Mouse (Mus musculus): ENCODE data around the gene Nr4a1. TPM values are rescaled to one million over a fixed set of nuclear protein-coding genes. Genes with fewer than 3 reads are reported as not detected.
A peak's percentile ranks its signal among the peaks of the same experiment; 100 is the strongest.

Nr4a1 gene
- polyA plus RNA-seq, 1 experiment from 2014 or later = 2.6 TPM

DNA sequence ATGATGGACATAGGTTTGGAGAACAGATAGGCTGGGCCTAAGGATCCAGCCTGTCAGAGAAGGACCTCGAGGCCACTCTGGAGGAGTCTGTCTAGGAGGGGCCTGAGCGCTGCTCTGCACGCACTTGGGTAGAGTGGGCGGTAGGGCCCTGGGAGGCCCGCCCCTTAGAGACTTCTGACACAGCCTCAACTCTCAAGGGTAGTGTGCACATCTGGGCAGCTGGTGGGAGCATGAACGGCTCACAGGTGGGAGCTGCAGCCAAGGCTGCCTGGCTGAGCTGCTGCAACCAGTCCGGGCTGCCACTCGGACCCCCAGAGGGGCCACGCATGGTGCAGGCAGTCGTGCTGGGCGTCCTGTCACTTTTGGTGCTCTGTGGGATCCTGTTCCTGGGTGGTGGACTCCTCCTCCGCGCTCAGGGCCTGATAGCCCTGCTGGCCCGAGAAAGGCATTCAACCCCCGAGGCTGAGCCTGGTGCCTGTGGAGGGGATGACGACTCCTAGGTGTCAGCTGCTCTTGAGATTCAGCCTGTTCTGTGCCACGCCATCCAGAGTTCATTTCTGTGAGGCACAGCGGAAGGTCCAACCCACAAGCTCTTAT lies 39.1 kb downstream of the Nr4a1 start, which contains the start of gene 6030408B16Rik:
6030408B16Rik (plus strand) TSS at position 188 of the 597 bp plus-strand sequence.
- H3K27me3 ChIP-seq (ENCODE audit: control insufficient read depth, insufficient read depth, low read length) = no peaks in the 10 kb centered on the region
- H3K4me1 ChIP-seq (replicated peaks; ENCODE audit: control insufficient read depth, insufficient read depth, low read length) = no peaks in the 10 kb centered on the region
- DNase-seq (ENCODE audit: low spot score) = no peak
- H3K9ac ChIP-seq (ENCODE audit: low read length) = no peak within 1 kb of the TSS
- H3K36me3 ChIP-seq (ENCODE audit: control insufficient read depth, insufficient read depth, low read length) = no peaks in the 10 kb centered on the region
- no peak for ATAC-seq (replicated peaks; ENCODE audit: low FRiP score)
- no peak within 1 kb of the TSS for H3K27ac ChIP-seq (ENCODE audit: low read depth, low read length)
- no peak within 1 kb of the TSS for H3K4me2 ChIP-seq (ENCODE audit: low read depth, low read length, severe bottlenecking)
- 63% methylated on average over 18 of the region's 18 CpGs for WGBS
- H3K4me3 ChIP-seq (ENCODE audit: low read depth, low read length) = no peak within 1 kb of the TSS
- no peaks in the 10 kb centered on the region for H3K9me3 ChIP-seq (ENCODE audit: control insufficient read depth, low read length)

DNA sequence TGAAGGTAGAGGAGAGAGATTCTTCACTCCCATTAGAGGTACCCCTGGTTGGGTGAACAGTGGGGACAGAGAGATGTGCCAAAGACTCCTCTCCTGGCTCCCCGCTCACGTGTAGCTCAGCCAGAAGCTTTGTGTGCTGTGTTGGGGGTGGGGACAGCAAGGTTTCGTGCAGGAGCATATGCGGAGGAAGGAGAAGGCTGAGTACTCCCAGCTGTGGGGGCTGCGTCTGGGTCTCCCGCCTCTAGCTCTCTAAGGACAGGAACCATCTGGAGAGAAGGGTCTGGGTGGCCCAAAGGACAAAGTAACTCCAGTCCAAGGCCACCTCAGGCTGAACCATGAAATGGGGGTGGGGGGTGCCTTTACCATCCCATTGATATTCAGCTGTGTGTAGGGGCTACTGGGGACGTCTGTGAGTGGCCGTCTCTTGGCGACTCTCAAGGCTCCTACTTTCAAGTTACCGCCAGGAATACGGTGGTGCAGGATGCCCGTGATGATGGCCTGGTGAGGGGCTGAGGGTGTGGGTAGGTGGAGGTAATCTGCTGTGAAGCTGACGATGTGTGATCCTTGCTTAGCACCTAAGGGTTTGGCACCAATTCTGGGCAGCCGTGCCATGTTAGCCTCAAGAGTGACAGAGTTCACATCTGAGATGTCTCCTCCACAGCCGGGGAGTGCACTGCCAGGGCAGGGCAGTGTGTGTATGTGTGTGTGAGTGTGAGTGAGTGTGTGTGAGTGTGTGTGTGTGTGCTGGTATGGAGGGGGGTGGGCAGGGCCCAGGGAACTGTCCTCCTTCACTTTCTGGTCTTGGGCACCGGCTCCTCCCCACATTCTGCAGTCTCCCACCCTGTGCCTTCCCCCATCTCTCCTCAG lies 40.2 kb downstream of the Nr4a1 start:
- H3K4me1 ChIP-seq (replicated peaks; ENCODE audit: control insufficient read depth, insufficient read depth, low read length) = no peaks in the 10 kb centered on the region
- WGBS = 70% methylated on average over 16 of the region's 16 CpGs
- H3K4me3 ChIP-seq (ENCODE audit: low read depth, low read length) = no peak overlapping the region
- ATAC-seq (replicated peaks; ENCODE audit: low FRiP score) (no peak), DNase-seq (ENCODE audit: low spot score) (no peak)
- no peaks in the 10 kb centered on the region for H3K36me3 ChIP-seq (ENCODE audit: control insufficient read depth, insufficient read depth, low read length)
- H3K9ac ChIP-seq (ENCODE audit: low read length) = no peak overlapping the region
- no peaks in the 10 kb centered on the region for H3K27me3 ChIP-seq (ENCODE audit: control insufficient read depth, insufficient read depth, low read length)
- no peak overlapping the region for H3K27ac ChIP-seq (ENCODE audit: low read depth, low read length)
- H3K9me3 ChIP-seq (ENCODE audit: control insufficient read depth, low read length) = no peaks in the 10 kb centered on the region
- no peak overlapping the region for H3K4me2 ChIP-seq (ENCODE audit: low read depth, low read length, severe bottlenecking)

DNA sequence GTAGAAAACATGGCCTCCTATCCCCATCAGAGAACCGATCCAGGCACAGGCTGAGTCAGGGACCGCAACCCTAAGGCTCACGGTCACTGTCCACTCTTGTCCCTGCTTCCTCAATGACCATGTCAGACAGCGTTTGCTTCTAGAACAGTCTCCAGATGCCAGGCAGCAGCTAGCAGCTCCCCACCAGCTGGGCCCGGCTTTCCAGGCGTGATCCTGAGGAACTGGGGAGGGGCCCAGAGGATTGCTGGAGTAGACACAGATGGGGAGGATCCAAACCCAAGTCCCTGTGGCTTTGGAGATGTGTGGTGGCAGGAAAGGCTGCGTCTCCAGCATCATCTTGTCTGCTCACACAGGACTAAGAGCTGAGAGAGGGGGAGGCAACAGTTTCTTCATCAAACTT lies 41.0 kb downstream of the Nr4a1 start:
- WGBS = 79% methylated on average over 7 of the region's 7 CpGs
- H3K4me2 ChIP-seq (ENCODE audit: low read depth, low read length, severe bottlenecking) = no peak overlapping the region
- no peaks in the 10 kb centered on the region for H3K9me3 ChIP-seq (ENCODE audit: control insufficient read depth, low read length)
- no peak overlapping the region for H3K4me3 ChIP-seq (ENCODE audit: low read depth, low read length)
- no peaks in the 10 kb centered on the region for H3K36me3 ChIP-seq (ENCODE audit: control insufficient read depth, insufficient read depth, low read length)
- no peaks in the 10 kb centered on the region for H3K27me3 ChIP-seq (ENCODE audit: control insufficient read depth, insufficient read depth, low read length)
- H3K9ac ChIP-seq (ENCODE audit: low read length) = no peak overlapping the region
- H3K27ac ChIP-seq (ENCODE audit: low read depth, low read length) = no peak overlapping the region
- no peak for DNase-seq (ENCODE audit: low spot score)
- ATAC-seq (replicated peaks; ENCODE audit: low FRiP score) = no peak
- no peaks in the 10 kb centered on the region for H3K4me1 ChIP-seq (replicated peaks; ENCODE audit: control insufficient read depth, insufficient read depth, low read length)

DNA sequence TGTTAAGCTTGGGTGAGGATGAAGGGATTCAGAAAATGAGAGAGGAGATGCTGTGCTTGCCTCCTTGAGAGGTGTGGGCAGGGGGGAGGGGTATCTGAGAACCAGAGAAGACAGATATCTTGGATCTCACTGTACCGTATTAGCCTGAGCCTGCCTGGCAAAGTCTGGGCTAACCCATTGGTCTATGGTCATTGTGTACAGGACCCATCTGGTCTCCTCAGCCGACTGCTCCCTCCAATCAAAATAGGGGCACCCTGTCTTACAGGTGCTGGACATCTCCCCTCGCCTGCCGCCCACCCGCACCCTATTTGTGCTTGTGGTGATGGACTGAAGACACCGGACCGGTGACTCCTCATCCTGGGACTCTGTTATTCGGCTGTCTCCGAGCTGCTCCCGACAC lies 41.5 kb downstream of the Nr4a1 start:
- 91% methylated on average over 10 of the region's 10 CpGs for WGBS
- H3K9ac ChIP-seq (ENCODE audit: low read length) = no peak overlapping the region
- ATAC-seq (replicated peaks; ENCODE audit: low FRiP score) = no peak

DNA sequence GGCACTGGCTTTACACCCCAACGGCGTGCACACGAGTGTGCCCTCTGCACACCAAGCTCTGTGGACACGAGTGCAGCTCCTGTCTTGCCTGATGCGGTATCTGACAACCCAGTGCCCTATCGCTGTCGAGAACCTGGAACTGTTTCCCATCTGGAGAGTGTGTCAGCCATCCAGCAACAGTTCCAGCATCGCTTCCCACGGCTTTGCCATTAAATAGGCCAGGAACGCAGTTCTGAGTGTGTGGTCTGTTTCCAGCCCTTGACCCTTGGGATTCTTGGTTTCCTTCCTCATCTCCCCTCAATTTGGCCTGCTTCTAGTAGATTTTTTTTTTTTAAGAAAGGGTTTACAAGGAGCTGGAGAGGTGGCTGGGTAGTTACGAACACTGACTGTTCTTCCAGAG lies 42.0 kb downstream of the Nr4a1 start:
- no peak overlapping the region for H3K4me3 ChIP-seq (ENCODE audit: low read depth, low read length)
- H3K36me3 ChIP-seq (ENCODE audit: control insufficient read depth, insufficient read depth, low read length) = no peaks in the 10 kb centered on the region
- no peak overlapping the region for H3K4me2 ChIP-seq (ENCODE audit: low read depth, low read length, severe bottlenecking)
- WGBS = 94% methylated on average over 11 of the region's 11 CpGs
- no peaks in the 10 kb centered on the region for H3K27me3 ChIP-seq (ENCODE audit: control insufficient read depth, insufficient read depth, low read length)
- DNase-seq (ENCODE audit: low spot score) (no peak), ATAC-seq (replicated peaks; ENCODE audit: low FRiP score) (no peak)
- no peak overlapping the region for H3K27ac ChIP-seq (ENCODE audit: low read depth, low read length)
- no peak overlapping the region for H3K9ac ChIP-seq (ENCODE audit: low read length)
- no peaks in the 10 kb centered on the region for H3K4me1 ChIP-seq (replicated peaks; ENCODE audit: control insufficient read depth, insufficient read depth, low read length)
- H3K9me3 ChIP-seq (ENCODE audit: control insufficient read depth, low read length) = no peaks in the 10 kb centered on the region

More for the DNA sequence above, 41.5 kb downstream of the Nr4a1 start:
- Histone ChIP-seq H3K27me3 (ENCODE audit: control insufficient read depth, insufficient read depth, low read length) (no peaks in the 10 kb centered on the region), H3K36me3 (ENCODE audit: control insufficient read depth, insufficient read depth, low read length) (no peaks in the 10 kb centered on the region), H3K4me2 (ENCODE audit: low read depth, low read length, severe bottlenecking) (no peak overlapping the region), H3K9me3 (ENCODE audit: control insufficient read depth, low read length) (no peaks in the 10 kb centered on the region), H3K4me1 (replicated peaks; ENCODE audit: control insufficient read depth, insufficient read depth, low read length) (no peaks in the 10 kb centered on the region), H3K4me3 (ENCODE audit: low read depth, low read length) (no peak overlapping the region), H3K27ac (ENCODE audit: low read depth, low read length) (no peak overlapping the region)
- no peak for DNase-seq (ENCODE audit: low spot score)

DNA sequence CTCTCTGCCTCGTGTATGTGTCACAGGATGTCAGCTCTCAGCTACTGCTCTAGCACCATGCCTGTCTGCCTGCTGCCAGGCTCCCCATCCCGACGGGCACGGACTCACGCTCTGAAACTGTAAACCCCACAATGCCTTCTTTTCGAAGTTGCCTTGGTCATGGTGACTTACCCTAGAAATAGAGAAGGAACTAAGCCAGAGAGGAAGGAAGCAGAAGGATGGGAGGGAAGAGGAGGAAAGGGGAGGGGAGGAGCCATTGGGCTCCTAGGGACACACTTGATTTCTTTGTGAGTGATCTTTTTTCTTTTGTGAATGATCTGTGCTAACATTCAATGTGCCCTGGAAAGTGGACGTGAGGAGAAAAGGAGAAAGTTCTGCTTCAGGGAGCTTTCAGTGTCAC lies 43.9 kb downstream of the Nr4a1 start:
- no peaks in the 10 kb centered on the region for H3K4me1 ChIP-seq (replicated peaks; ENCODE audit: control insufficient read depth, insufficient read depth, low read length)
- DNase-seq (ENCODE audit: low spot score) (no peak), ATAC-seq (replicated peaks; ENCODE audit: low FRiP score) (no peak)
- H3K36me3 ChIP-seq (ENCODE audit: control insufficient read depth, insufficient read depth, low read length) = no peaks in the 10 kb centered on the region
- no peak overlapping the region for H3K4me3 ChIP-seq (ENCODE audit: low read depth, low read length)
- H3K27ac ChIP-seq (ENCODE audit: low read depth, low read length) = no peak overlapping the region
- H3K9ac ChIP-seq (ENCODE audit: low read length) = no peak overlapping the region
- no peaks in the 10 kb centered on the region for H3K27me3 ChIP-seq (ENCODE audit: control insufficient read depth, insufficient read depth, low read length)
- H3K9me3 ChIP-seq (ENCODE audit: control insufficient read depth, low read length) = no peaks in the 10 kb centered on the region
- no peak overlapping the region for H3K4me2 ChIP-seq (ENCODE audit: low read depth, low read length, severe bottlenecking)
- WGBS = 39% methylated on average over 7 of the region's 7 CpGs

DNA sequence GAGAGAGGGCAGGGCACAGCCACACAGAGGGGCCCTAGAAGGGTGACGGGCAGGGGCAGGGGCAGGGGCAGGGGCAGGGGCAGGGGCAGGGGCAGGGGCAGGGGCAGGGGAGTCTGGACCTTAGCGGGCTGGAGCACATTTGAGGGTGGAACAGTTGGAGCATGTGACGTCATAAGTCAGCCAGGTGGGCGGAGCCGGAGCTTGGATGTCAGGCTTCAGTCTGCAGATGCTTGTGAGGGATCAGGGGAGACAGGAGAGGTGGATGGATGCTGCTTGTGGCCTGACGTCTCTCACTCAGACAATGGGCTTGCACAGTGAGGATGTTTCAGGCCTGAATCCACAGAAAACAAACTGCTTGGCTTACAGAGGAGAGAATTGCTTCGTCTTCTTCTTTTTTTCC lies 44.5 kb downstream of the Nr4a1 start:
- Histone ChIP-seq H3K27me3 (ENCODE audit: control insufficient read depth, insufficient read depth, low read length) (no peaks in the 10 kb centered on the region), H3K9ac (ENCODE audit: low read length) (no peak overlapping the region), H3K4me3 (ENCODE audit: low read depth, low read length) (no peak overlapping the region), H3K4me2 (ENCODE audit: low read depth, low read length, severe bottlenecking) (0 out of 2 replicates have a peak overlapping the region, but pooled peaks have one; percentile 20), H3K4me1 (replicated peaks; ENCODE audit: control insufficient read depth, insufficient read depth, low read length) (no peaks in the 10 kb centered on the region), H3K36me3 (ENCODE audit: control insufficient read depth, insufficient read depth, low read length) (no peaks in the 10 kb centered on the region), H3K9me3 (ENCODE audit: control insufficient read depth, low read length) (no peaks in the 10 kb centered on the region), H3K27ac (ENCODE audit: low read depth, low read length) (no peak overlapping the region)
- no peak for ATAC-seq (replicated peaks; ENCODE audit: low FRiP score)
- DNase-seq (ENCODE audit: low spot score) = peak; percentile 73
- WGBS = 13% methylated on average over 6 of the region's 7 CpGs

DNA sequence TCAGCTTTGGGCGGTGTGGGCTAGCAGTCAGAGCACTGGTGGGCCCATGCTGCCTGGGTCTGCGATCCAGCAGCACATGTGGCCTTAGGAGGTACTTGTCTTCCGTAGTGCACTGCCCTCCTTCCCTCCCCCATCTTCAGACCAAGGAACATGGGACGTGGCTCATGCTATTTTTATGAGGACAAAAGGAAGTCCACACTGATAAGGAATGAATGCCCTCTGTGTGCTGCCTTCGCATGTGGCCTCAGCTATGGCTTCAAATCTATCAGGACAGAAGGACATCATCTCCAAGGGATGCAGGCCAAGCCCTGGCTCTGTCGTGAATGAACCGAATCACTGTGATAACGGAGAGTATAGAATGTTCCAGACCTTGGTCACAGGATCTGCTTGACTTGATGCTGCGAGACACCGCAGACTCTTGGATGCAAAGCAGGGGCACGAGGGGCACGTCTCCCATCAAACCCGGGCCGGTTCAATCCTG lies 45.5 kb downstream of the Nr4a1 start:
- Histone ChIP-seq H3K36me3 (ENCODE audit: control insufficient read depth, insufficient read depth, low read length) (no peaks in the 10 kb centered on the region), H3K27me3 (ENCODE audit: control insufficient read depth, insufficient read depth, low read length) (no peaks in the 10 kb centered on the region), H3K4me1 (replicated peaks; ENCODE audit: control insufficient read depth, insufficient read depth, low read length) (no peaks in the 10 kb centered on the region), H3K9me3 (ENCODE audit: control insufficient read depth, low read length) (no peaks in the 10 kb centered on the region), H3K4me2 (ENCODE audit: low read depth, low read length, severe bottlenecking) (no peak overlapping the region), H3K4me3 (ENCODE audit: low read depth, low read length) (no peak overlapping the region), H3K9ac (ENCODE audit: low read length) (no peak overlapping the region), H3K27ac (ENCODE audit: low read depth, low read length) (no peak overlapping the region)
- DNase-seq (ENCODE audit: low spot score) = no peak
- ATAC-seq (replicated peaks; ENCODE audit: low FRiP score) = no peak
- WGBS = 85% methylated on average over 14 of the region's 14 CpGs

Measured in forebrain, embryonic 11.5 days (tissue).